Mouse (Mus musculus) heart, embryonic 11.5 days (tissue): ENCODE data around the gene Tk2. TPM values are rescaled to one million over a fixed set of nuclear protein-coding genes. Genes with fewer than 3 reads are reported as not detected.

Source experiments
- ATAC-seq: fragments of 200-750 bp; cut with Nextera tagmentation; replicated peaks from 2 replicates; pipeline ENCODE4 v1.8.0; 2017; ENCODE audit warnings: moderate library complexity; ENCODE audit not compliant: insufficient number of reproducible peaks, low FRiP score, low TSS enrichment
- H3K27ac ChIP-seq: fragments of 300-500 bp; sonication (generic); 2 replicates; pipeline ENCODE4 v1.5.1; 2014; ENCODE audit warnings: mild to moderate bottlenecking, low read depth, low read length
- H3K27me3 ChIP-seq: fragments of 300-500 bp; sonication (generic); 2 replicates; pipeline ENCODE4 v1.6.1; 2014; ENCODE audit warnings: mild to moderate bottlenecking, low read length, mixed read lengths; ENCODE audit not compliant: control insufficient read depth, insufficient read depth
- H3K36me3 ChIP-seq: fragments of 300-500 bp; sonication (generic); 2 replicates; pipeline ENCODE4 v1.6.1; 2014; ENCODE audit warnings: mild to moderate bottlenecking, low read length, moderate library complexity, mixed read lengths; ENCODE audit not compliant: control insufficient read depth, insufficient read depth
- H3K4me1 ChIP-seq: fragments of 300-500 bp; sonication (generic); 2 replicates; pipeline ENCODE4 v1.6.1; 2014; ENCODE audit warnings: low read length; ENCODE audit not compliant: control insufficient read depth, insufficient read depth
- H3K4me2 ChIP-seq: fragments of 300-500 bp; sonication (generic); 2 replicates; pipeline ENCODE4 v1.6.1; 2014; ENCODE audit warnings: mild to moderate bottlenecking, moderate library complexity
- H3K4me3 ChIP-seq: fragments of 300-500 bp; sonication (generic); 2 replicates; pipeline ENCODE4 v1.5.1; 2014; ENCODE audit warnings: low read depth, low read length
- H3K9ac ChIP-seq: fragments of 300-500 bp; sonication (generic); 2 replicates; pipeline ENCODE4 v1.6.1; 2014; ENCODE audit warnings: mild to moderate bottlenecking, low read depth, low read length, moderate library complexity
- H3K9me3 ChIP-seq: fragments of 300-500 bp; sonication (generic); replicated peaks from 2 replicates; pipeline ENCODE4 v1.6.1; 2016; ENCODE audit warnings: low read length; ENCODE audit not compliant: control insufficient read depth
- WGBS: fragments of 180-500 bp; shearing (Covaris S2); extraction: QIAGEN DNeasy Blood & Tissue Kit; methylation state at CpG from one replicate; pipeline ENCODE4 v1.1.7; 2014; ENCODE audit not compliant: insufficient replicate concordance; 5-methylcytosine and 5-hydroxymethylcytosine counted together
- polyA plus RNA-seq: library from polyadenylated mRNA; unstranded; fragments of >200 nt; fragmentation: Nextera tagmentation; extraction: Ambion mirVana; gene quantifications from 2 replicates; pipeline ENCODE4 v1.2.1, GENCODE M21; 2014

Tk2 gene
- polyA plus RNA-seq, 1 experiment from 2014 or later = 11.9 TPM

- WGBS = 85% methylated on average over 4 of the region's 4 CpGs
- H3K4me3 ChIP-seq = no peak overlapping the region
- H3K9me3 ChIP-seq = no peaks in the 10 kb centered on the region
Measured at GRCm38 (mm10) chr8:104177054-104177453, 71.3 kb downstream of the Tk2 start.

More at GRCm38 (mm10) chr8:104177054-104177453, 71.3 kb downstream of the Tk2 start:
- Histone ChIP-seq H3K36me3 (no peaks in the 10 kb centered on the region), H3K27ac (no peak overlapping the region), H3K9ac (no peak overlapping the region), H3K4me2 (no peak overlapping the region), H3K4me1 (no peaks in the 10 kb centered on the region), H3K27me3 (peaks cover 22% of the 10 kb centered on the region)
- no peak for ATAC-seq

Other genes with a start within 250 kb of the Tk2 start
- 42.6 and 46.0 TPM in 2 replicates for gene Cdh5, start 146.9 kb downstream of the Tk2 start, polyA plus RNA-seq
- gene Bean1, start 78.1 kb downstream of the Tk2 start, polyA plus RNA-seq = 0.16 and 0.20 TPM in 2 replicates
- 27.0 and 30.0 TPM in 2 replicates for gene Cklf, start 2.3 kb upstream of the Tk2 start, polyA plus RNA-seq
- gene Cmtm2a, start 44.6 kb upstream of the Tk2 start, polyA plus RNA-seq = not detected in 2 replicates
- gene Gm45711, start 61.5 kb upstream of the Tk2 start, polyA plus RNA-seq = not detected in 2 replicates
- gene Cmtm1, start 61.6 kb upstream of the Tk2 start, polyA plus RNA-seq = not detected in 2 replicates
- not detected in 2 replicates for gene Gm11020, start 73.0 kb upstream of the Tk2 start, polyA plus RNA-seq
- not detected in 2 replicates for gene Cmtm2b, start 73.7 kb upstream of the Tk2 start, polyA plus RNA-seq
- gene Cmtm3, start 90.9 kb upstream of the Tk2 start, polyA plus RNA-seq = 106 and 112 TPM in 2 replicates
- gene Cmtm4, start 147.2 kb upstream of the Tk2 start, polyA plus RNA-seq = 1.9 and 2.2 TPM in 2 replicates
- 43.0 and 52.9 TPM in 2 replicates for gene Dync1li2, start 194.5 kb upstream of the Tk2 start, polyA plus RNA-seq